Mouse (Mus musculus) stomach, postnatal 0 days (tissue): Measurements from ENCODE around the gene Podxl. TPM values are rescaled to one million over a fixed set of nuclear protein-coding genes. Genes with fewer than 3 reads are reported as not detected.

ENCODE experiments used
- ATAC-seq: fragments of 200-750 bp; cut with Nextera tagmentation; 2 replicates; pipeline ENCODE4 v1.8.0; 2017; ENCODE audit not compliant: low FRiP score, low TSS enrichment
- DNase-seq: peaks from one replicate; pipeline ENCODE4 v3.0.0-alpha.2; 2016; ENCODE audit warnings: low spot score
- H3K27ac ChIP-seq: fragments of 300-500 bp; sonication (generic); replicated peaks from 2 replicates; pipeline ENCODE4 v1.5.1; 2014; ENCODE audit warnings: mild to moderate bottlenecking, control low read depth
- H3K27me3 ChIP-seq: fragments of 300-500 bp; sonication (generic); 2 replicates; pipeline ENCODE4 v1.6.1; 2014; ENCODE audit warnings: low read length; ENCODE audit not compliant: control insufficient read depth, insufficient read depth
- H3K36me3 ChIP-seq: fragments of 300-500 bp; sonication (generic); 2 replicates; pipeline ENCODE4 v1.6.1; 2014; ENCODE audit warnings: low read length, mixed read lengths; ENCODE audit not compliant: control insufficient read depth, insufficient read depth
- H3K4me1 ChIP-seq: fragments of 300-500 bp; sonication (generic); replicated peaks from 2 replicates; pipeline ENCODE4 v1.6.1; 2014; ENCODE audit warnings: antibody characterized with exemption; ENCODE audit not compliant: control insufficient read depth, insufficient read depth
- H3K4me2 ChIP-seq: fragments of 300-500 bp; sonication (generic); replicated peaks from 2 replicates; pipeline ENCODE4 v1.6.1; 2014; ENCODE audit warnings: low read depth, mild to moderate bottlenecking, control low read depth, moderate library complexity
- H3K4me3 ChIP-seq: fragments of 300-500 bp; sonication (generic); 2 replicates; pipeline ENCODE4 v1.5.1; 2014; ENCODE audit warnings: low read depth, low read length, control low read depth
- H3K9ac ChIP-seq: fragments of 300-500 bp; sonication (generic); 2 replicates; pipeline ENCODE4 v1.6.1; 2014; ENCODE audit warnings: mild to moderate bottlenecking, low read length, control low read depth, mixed read lengths
- H3K9me3 ChIP-seq: fragments of 300-500 bp; sonication (generic); 2 replicates; pipeline ENCODE4 v1.6.1; 2016; ENCODE audit warnings: low read length; ENCODE audit not compliant: control insufficient read depth
- CTCF ChIP-seq: IDR thresholded peaks from 2 replicates; pipeline ENCODE4 v1.5.1; 2016; ENCODE audit warnings: antibody characterized with exemption, low read depth, mild to moderate bottlenecking, moderate library complexity
- EP300 ChIP-seq: optimal IDR thresholded peaks from 2 replicates; pipeline ENCODE3; 2016; ENCODE audit warnings: antibody characterized with exemption
- whole genome bisulfite sequencing: fragments of 180-500 bp; shearing (Covaris S2); extraction: QIAGEN DNeasy Blood & Tissue Kit; methylation state at CpG from one replicate; pipeline ENCODE4 v1.1.7; 2014; 5-methylcytosine and 5-hydroxymethylcytosine counted together
- polyA plus RNA-seq: library from polyadenylated mRNA; unstranded; fragments of >200 nt; fragmentation: Nextera tagmentation; extraction: Ambion mirVana; gene quantifications from 2 replicates; pipeline ENCODE4 v1.2.1, GENCODE M21; 2015

The Podxl gene
- polyA plus RNA-seq, 1 experiment from 2014 or later: 6.6 TPM

GRCm38 (mm10) chr6:31537193-31537592 lies 26.6 kb downstream of the Podxl start:
- DNase-seq (no peak), ATAC-seq (no peak)

GRCm38 (mm10) chr6:31534705-31535104 lies 29.1 kb downstream of the Podxl start:
- TF ChIP-seq EP300: no peak
- no peak for TF ChIP-seq CTCF
- no peak overlapping the region for H3K9ac ChIP-seq
- no peaks in the 10 kb centered on the region for H3K9me3 ChIP-seq
- H3K36me3 ChIP-seq: no peaks in the 10 kb centered on the region
- no peaks in the 10 kb centered on the region for H3K4me1 ChIP-seq
- 86% methylated on average over 5 of the region's 5 CpGs for WGBS
- no peak overlapping the region for H3K27ac ChIP-seq
- H3K4me2 ChIP-seq: no peak overlapping the region
- no peak overlapping the region for H3K4me3 ChIP-seq
- DNase-seq (no peak), ATAC-seq (no peak)
- no peaks in the 10 kb centered on the region for H3K27me3 ChIP-seq

More at GRCm38 (mm10) chr6:31537193-31537592, 26.6 kb downstream of the Podxl start:
- no peak for TF ChIP-seq EP300
- TF ChIP-seq CTCF: no peak
- Histone ChIP-seq H3K27ac (no peak overlapping the region), H3K9ac (no peak overlapping the region), H3K36me3 (no peaks in the 10 kb centered on the region), H3K4me3 (no peak overlapping the region), H3K9me3 (no peaks in the 10 kb centered on the region), H3K4me2 (no peak overlapping the region), H3K27me3 (no peaks in the 10 kb centered on the region), H3K4me1 (no peaks in the 10 kb centered on the region)
- 67% methylated on average over 4 of the region's 4 CpGs for WGBS

GRCm38 (mm10) chr6:31531880-31532279 lies 31.9 kb downstream of the Podxl start:
- no peaks in the 10 kb centered on the region for H3K4me1 ChIP-seq
- no peak overlapping the region for H3K9ac ChIP-seq
- H3K27ac ChIP-seq: no peak overlapping the region
- H3K36me3 ChIP-seq: no peaks in the 10 kb centered on the region
- DNase-seq (no peak), ATAC-seq (no peak)
- no peak overlapping the region for H3K4me3 ChIP-seq
- H3K4me2 ChIP-seq: no peak overlapping the region
- 86% methylated on average over 3 of the region's 3 CpGs for WGBS
- TF ChIP-seq CTCF: no peak
- no peaks in the 10 kb centered on the region for H3K27me3 ChIP-seq
- H3K9me3 ChIP-seq: no peaks in the 10 kb centered on the region

GRCm38 (mm10) chr6:31528339-31528738 lies 35.4 kb downstream of the Podxl start:
- Histone ChIP-seq H3K9me3 (no peaks in the 10 kb centered on the region), H3K27ac (no peak overlapping the region), H3K27me3 (no peaks in the 10 kb centered on the region), H3K9ac (no peak overlapping the region), H3K4me3 (no peak overlapping the region), H3K4me2 (no peak overlapping the region), H3K4me1 (no peaks in the 10 kb centered on the region), H3K36me3 (no peaks in the 10 kb centered on the region)
- DNase-seq: no peak
- ATAC-seq: no peak
- no peak for TF ChIP-seq CTCF
- TF ChIP-seq EP300: no peak
- WGBS: 78% methylated on average over 5 of the region's 5 CpGs

- WGBS: 64% methylated on average over 7 of the region's 7 CpGs
Measured at GRCm38 (mm10) chr6:31527897-31528296, 35.9 kb downstream of the Podxl start.

GRCm38 (mm10) chr6:31526929-31527328 lies 36.9 kb downstream of the Podxl start:
- Histone ChIP-seq H3K4me1 (no peaks in the 10 kb centered on the region), H3K4me3 (no peak overlapping the region), H3K4me2 (no peak overlapping the region), H3K27ac (no peak overlapping the region), H3K36me3 (no peaks in the 10 kb centered on the region), H3K9ac (no peak overlapping the region), H3K9me3 (no peaks in the 10 kb centered on the region), H3K27me3 (no peaks in the 10 kb centered on the region)
- WGBS: 68% methylated on average over 5 of the region's 5 CpGs
- no peak for TF ChIP-seq EP300
- no peak for TF ChIP-seq CTCF
- no peak for ATAC-seq
- DNase-seq: no peak

More at GRCm38 (mm10) chr6:31527897-31528296, 35.9 kb downstream of the Podxl start:
- DNase-seq (peak; percentile 69), ATAC-seq (no peak)
- H3K4me1 ChIP-seq: no peaks in the 10 kb centered on the region
- no peak overlapping the region for H3K27ac ChIP-seq
- no peak overlapping the region for H3K9ac ChIP-seq
- no peaks in the 10 kb centered on the region for H3K27me3 ChIP-seq
- no peaks in the 10 kb centered on the region for H3K36me3 ChIP-seq
- no peak overlapping the region for H3K4me2 ChIP-seq
- H3K4me3 ChIP-seq: no peak overlapping the region
- H3K9me3 ChIP-seq: no peaks in the 10 kb centered on the region
- TF ChIP-seq CTCF (peak; percentile 76), EP300 (no peak)
